Mouse (Mus musculus): ENCODE results near the gene Sema4d.

- TF ChIP-seq EP300 (IDR thresholded peaks at IDR 0.05) (no peak), CTCF (IDR thresholded peaks at IDR 0.05) (peak; percentile 39; the same call in 1 of the 2 replicates)
Measured at GRCm38 (mm10) chr13:51642171-51642778, 151.3 kb downstream of the Sema4d start.

Data from lung, postnatal 0 days (tissue).